Mouse (Mus musculus) fat pad, adult 2 months (tissue): ENCODE results near the gene Ttc4.
A peak's percentile ranks its signal among the peaks of the same experiment; 100 is the strongest.

ENCODE experiments used
- DNase-seq: peaks from one replicate; pipeline ENCODE4 v3.0.0-alpha.2; 2011; ENCODE audit warnings: low read depth, low spot score; ENCODE audit errors: extremely low read depth

Gene Ttc4

DNA sequence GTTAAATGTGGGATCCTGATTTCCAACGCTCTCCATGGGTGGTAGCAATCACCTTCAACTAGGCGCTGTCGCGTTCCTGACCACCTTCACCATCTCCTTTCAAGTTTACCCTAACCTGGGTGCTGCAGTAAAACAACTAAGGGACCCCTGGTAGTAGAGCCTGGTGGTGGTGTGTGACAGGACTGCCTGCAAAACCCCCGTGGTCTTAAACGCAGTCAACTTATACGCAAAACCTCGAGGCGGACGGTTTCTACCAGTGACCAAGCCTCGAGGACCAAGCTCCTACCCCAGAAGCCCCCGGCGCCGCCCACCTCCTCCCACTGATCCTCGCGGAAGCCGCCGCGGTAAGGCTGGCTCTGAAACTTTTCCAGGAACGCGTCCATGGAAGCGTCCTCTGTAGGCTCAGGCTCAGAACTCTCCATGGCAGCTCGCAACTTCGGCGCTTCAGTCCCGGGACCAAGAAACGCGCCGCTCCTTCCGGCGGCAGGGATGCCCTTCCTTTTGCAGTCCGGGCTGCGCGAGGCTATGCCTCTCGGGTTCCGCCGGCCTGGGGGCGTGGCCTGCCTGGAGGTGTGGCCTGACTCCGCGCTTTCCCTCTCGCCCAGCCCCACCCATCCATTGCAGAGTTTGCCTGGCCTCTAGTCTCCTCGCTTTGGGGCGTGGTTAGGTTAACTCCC lies at the start of gene Ttc4:
Gene Ttc4, minus strand, starts transcription at position 503 of the 677 bp plus-strand sequence.
- DNase-seq, result peak; percentile 21

DNA sequence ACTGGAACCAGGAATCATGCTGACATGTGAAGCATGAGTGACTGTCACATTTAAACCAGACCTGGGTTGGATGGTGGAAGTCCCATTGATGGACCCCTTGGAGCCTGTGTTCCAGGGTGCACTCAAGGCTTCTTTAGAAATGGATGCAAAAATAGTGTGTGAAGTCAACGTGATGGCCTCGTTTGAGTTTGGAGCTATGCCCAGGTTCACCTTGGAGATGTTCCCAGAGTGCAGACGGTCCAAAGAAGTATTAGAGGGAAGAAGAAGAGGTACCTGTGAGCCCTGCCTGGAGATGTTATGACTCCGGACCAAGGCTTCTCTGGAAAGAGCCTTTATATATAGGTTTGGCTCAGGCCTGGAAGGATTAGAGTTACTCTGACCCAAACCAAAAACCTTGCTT lies 41.9 kb upstream of the Ttc4 start:
- no peak for DNase-seq

DNA sequence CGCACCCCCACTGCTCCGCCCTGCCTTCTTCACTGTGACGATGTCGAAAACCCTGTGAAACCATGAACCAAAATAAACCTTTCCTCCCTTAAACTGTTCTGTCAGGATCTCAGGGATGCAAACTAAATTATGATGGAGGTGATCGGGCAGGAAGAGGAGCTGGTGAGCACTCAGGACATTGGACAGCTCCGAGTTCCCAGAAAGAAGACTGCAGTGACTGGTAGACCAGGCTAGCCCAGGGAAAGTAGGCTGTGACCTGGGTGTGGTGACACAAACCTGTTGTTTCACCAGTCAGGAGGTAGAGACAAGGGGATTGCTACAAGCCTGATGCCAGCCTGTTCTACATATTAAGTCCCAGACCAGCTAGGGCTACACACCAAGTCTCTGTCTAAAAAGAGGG lies 34.9 kb upstream of the Ttc4 start:
- no peak for DNase-seq

DNA sequence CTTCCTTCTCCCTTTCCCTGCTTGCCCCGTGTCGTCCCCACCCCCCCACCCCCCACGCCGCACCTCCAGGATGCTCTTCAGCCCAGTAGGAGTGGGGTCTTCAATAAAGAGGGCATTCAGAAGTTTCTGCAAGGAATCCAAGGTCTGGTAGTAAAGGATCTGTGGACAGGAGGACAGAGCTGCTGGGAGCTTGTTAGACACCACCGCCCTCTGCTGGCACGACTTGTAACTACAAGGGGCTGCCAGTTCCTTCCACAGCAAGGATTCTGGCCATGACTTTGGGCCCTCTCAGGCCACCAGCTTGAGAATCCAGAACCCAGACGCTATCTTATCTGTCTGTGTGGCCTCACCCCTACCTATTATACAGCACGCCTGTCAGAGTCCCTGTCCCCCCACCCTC lies 29.7 kb upstream of the Ttc4 start:
- DNase-seq, result no peak

DNA sequence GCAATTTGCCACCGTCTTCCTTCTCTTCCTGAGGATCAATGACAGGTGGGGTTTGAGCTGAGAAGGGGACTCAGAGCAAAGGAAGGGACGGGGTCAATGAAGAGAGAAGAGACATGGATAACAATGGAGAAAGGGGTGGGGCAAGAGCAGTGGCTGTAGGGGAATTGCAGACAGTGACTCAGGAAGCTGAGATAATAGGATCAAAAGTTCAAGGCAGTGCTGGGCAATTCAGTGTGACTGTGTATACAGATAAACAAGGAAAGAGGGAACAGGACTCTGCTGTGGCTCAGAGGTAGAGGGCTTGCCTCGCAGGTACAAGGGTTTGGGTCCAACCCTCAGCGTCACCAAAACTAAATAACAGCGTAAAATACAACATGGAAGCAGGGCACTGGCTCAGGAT lies 29.2 kb upstream of the Ttc4 start:
- no peak for DNase-seq

DNA sequence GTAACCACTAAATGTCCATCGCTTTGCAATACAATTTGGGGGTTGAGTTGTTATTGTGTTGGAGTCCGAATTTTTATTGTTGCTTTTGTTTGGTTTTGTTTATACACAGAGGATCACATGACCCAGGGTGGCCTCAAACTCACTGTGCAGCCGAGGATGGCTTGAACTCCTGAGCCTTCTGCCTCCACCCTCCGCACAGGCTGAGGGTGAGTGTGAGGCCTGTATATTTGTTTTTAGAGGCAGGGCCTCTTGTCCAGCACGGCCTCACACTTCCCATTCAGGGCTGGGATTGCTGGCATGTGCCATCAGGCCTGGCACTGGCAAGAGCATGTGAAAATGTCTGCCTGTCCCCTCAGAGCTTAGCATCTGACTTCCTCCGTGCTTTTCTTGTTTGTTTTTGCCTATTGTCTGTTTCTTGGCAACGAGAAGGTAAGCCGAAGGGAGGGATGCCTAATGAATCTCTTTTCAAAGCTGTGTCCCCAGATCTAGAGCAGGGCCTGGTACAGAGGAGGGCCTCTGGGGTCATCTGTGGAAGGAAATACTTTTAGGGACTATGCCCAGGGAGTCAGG lies 26.4 kb upstream of the Ttc4 start:
- DNase-seq, result no peak

DNA sequence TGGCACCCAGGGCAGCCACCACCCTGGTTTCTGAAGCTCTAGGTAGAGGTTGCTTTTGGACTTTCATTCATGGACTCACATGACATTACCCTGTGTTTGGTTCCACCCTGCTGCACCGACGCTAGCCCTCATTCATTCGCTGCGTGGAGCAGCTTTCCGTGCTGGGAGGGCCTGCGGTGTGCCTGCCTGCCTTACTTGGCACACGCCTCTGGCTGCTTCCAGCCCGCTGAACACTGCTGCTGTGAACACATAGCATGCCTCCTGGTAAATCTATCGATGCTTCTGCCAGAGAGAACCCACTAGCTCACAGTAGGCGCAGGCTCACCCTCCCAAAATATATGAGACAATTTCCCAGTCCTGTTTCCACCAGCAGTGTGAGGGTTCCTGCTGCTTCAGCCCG lies 25.7 kb upstream of the Ttc4 start:
- no peak for DNase-seq

DNA sequence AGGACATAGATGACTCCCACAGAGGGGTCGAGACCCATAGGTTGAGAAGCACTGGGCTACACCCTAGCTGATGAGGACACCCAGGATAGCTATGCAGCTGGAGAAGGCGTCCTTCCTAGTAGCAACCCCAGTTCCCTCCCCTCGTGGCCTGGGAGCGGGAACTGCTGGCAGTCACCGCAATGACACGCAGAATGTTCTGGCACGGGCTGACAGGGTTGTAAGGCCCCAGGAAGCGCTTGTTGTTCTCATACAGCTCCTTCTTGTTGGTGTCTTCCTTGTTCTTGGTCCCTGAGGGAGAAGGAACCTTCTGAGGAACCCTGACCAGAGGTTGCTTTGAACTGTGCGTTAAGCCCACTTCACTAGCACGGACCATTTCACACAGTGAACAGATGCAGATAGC lies 25.2 kb upstream of the Ttc4 start:
- no peak for DNase-seq

DNA sequence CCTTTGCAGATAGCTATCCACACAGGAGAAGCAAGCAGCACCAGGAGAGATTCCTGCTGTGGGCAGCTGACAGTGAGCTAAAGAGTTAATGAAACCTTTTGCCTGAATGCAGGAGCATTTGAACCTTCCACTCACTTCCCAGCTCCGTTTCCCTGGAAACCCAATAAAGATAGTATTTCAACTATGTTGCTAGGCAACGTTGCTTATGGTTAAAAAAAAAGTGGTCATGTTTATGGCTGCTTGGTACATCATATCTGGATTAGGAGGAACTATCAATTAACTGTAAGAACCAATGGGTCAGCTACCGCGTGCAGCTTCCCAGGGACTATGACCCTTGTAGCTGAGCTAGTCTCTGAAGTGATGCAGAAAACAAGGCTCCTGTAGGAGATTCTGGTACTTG lies 22.1 kb upstream of the Ttc4 start:
- no peak for DNase-seq

DNA sequence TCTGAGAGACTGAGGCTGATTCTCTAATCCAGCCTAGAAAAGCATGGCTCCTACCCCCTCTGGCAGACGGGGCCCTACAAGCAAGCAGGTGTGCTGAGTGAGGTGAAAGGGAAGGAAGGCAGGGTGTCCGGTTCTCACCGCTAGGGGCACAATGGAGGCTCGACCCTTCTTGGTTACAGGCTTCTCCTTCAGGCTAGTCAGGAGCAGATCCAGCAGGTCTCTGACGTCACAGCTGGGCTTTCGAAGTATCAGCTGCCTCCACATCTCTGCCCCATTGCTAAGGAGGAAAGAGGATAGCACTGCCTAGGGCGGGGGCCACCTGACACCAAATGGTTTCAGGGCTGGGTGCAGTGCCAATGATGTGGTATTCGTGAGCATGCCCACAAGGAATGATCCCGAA lies 21.2 kb upstream of the Ttc4 start:
- DNase-seq, result no peak

DNA sequence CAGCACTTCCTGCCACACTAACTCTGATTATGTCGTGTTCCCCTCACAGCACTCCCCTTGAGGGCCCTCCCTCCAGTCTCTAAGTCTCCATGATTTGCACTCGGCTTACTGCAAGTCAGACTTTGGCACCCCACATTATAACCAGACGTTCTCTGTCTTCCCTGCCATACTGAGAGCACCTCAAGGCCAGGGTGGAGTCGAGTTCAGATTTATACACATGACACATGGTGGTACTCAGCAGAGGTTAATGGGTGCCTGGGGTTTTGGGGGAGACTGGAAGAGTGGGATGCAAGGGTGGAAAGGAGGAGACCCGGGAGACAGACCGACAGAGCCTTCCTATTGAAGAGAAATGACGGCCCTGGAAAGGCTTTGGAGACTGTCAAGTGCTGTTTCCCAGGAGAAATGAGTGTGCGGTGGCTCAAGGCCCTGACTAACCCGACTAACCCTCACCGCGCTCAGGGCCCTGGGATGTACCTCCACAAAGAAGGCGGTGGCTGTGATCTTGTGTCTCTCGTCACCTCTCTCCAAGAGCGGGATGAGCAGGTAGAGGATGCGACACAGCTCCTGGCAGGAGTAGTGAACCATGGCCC lies 15.2 kb upstream of the Ttc4 start:
- DNase-seq, result no peak

DNA sequence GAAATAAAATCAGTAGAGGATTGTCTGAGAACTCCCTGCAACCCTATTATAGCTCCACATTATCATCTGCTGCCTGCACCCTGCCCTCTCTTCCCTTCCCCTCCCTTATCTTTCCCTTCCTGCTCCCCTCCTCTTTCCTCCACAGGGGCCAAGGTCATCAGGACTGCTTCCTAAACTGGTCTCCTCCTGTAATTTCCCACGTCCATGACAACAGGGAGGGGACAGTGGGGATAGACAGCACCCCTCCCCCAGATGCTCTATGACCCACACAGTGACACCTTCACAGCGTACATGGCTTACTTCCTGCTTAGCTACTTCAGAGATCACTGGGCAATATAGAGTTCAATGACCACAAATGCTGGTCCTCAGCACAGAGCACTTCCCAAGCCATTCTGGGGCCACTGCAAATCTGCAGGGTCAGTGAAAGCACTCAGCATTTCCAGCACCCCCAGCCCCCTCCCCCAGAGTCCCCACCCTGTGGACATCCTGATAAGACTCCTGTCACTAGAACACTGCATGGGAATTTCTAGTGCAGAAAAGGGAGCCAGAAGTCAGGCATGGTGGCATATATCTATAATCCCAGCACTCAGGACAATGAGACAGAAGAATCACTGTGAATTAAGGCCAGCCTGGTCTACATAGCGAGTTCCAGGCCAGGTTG lies 10.0 kb upstream of the Ttc4 start:
- DNase-seq, result no peak

DNA sequence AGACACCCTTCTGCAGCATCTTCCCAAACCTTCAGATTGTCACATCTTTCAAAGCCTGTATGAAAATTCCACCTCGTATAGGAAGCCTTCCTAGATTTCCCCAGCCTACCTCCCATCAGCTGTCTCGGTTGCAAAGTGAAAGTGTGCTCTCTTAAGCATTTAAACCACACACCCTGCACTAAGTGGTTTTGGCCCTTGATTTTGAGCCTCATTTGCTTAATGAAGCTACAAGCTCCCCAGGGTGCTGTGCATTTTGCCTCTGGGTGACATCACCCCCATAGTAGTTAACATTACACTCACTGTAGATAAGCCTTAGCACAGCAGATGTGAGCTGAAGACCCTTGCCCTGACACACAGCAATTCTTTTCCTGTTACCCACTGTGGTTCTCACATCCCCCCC lies 2.2 kb upstream of the Ttc4 start:
- DNase-seq, result no peak

DNA sequence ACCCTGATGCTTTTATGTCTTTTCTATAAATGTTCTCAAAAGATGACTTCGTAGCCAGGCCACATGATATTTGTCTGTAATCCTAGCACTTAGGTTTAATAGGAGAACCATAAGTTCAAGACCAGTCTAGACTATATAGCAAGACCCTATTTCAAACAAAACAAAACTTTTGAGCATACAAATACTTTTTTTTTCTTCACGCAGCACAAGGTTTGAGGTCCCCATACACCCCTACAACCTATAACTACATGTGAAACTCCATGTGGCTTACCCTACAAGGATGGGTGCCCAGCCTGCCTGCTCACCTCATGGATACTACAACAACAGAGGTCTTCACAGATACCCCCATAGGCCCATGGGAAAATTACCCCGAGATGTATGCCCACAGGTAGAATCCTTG lies 408 bp upstream of the Ttc4 start:
- DNase-seq, result no peak

DNA sequence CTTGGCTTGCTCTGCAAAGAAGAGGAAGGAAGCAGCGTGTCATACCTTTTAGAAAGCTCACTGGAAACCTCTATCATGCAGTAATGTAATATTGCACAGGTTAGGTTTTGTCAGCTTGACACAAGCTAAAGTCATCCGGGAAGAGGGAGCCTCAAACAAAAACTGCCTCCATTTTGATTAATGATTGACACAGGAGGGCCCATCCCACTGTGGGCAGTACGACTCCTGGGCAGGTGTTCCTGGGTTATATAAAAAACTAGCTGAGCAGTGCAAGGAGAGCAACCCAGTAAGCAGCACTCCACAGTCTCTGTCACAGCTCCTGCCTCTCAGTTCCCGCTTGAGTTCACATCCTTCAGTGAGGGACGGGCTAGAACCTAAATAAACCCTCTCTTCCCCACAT lies 2.0 kb downstream of the Ttc4 start:
- no peak for DNase-seq

DNA sequence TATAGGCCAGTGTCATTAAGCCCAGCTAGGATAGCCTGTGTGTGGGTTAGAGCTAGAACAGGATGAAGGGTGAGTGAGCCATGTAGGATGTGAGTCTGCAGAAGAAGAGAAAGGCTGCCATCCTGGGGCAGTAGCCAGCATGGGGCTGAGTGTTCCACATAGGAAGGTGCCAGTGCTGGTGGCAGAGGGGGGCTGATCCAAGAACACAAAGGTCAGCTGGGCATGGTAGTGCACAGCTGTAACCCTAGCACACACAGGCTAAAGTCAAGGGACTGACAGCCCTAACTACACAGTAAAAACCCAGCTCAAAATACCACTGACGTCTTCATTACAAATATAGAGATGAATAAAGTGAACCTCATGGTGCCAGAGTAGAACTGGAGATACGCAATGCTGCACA lies 12.2 kb downstream of the Ttc4 start:
- DNase-seq, result no peak

DNA sequence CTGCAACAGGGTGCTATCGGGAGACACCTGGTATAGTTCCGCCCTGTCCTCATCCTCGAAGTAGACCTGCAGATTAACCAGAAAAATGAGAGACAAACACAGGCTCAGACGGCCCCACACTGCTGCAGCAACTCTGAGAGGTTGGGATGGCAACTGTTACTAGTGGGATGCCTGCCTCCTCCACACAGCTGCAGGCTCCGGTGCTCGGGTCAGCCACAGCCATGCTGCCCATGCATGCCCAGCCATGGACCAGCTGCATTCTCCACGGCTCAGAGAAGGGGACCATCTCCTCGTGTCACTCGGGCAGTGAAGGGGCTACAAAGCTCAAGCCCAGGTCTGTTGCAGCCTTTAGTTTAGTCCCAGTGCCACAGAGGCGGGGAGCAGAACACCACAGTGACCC lies 13.1 kb downstream of the Ttc4 start:
- no peak for DNase-seq

DNA sequence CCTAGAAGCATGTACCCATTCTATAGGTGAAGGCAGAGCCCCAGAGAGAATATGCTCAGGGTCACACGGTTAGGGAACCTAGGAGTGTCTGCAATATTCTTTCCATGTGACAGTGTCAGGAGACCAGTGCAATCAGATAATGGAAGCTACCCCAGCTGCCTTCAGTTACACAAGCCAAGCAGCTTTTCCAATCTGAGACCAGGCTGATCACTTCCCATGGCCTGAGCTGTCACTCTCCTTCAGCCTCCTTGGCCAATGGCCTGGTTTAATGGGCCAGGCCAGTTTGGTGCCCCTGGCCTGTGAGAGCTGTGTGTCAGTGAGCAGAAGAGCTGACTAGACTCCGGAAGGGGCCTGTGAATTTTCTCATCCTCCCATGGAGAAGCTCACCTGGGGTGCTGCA lies 13.5 kb downstream of the Ttc4 start:
- no peak for DNase-seq

DNA sequence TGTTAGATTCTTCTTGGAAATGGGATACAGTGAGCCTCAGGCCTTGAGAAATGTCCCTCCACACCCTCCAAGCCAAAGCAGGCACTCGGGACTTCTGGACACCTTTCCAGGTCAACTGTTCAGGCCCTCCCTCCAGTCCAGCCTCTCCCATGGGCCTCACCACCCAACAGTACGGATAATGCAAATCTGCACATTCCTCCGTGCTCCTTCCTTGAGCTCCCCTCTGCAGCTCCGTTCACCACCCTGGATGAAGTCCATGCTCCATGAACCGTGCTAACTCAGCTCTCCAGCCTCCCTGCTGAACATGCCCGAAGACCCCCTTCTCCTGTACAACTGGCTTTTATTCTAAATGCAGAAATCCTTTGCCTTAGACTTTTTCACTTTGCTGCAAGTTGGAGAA lies 14.0 kb downstream of the Ttc4 start:
- DNase-seq, result no peak

DNA sequence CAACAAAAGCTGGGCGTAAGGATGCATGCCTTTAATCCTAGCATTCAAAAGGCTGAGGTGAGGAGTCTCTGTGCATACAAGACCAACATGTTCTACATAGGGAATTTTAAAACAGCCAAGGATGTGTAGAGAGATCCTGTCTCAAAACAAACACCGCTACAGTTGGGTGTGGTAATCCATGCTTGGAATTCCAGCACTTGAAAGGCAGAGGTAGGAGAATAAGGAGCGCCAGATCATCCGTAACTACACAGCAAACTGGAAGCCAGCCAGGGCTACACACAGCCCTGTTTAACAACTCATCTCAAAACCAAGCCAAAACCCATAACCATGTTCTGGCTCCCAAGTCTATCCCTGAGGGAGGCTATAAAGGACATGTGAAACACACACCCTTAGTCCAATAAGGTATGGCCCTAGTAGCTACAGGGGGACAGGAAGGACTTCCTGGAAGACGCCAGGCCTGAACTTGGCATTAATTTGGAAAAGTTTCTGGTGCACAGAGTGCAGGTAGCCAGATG lies 14.7 kb downstream of the Ttc4 start:
- peak; percentile 74 for DNase-seq

DNA sequence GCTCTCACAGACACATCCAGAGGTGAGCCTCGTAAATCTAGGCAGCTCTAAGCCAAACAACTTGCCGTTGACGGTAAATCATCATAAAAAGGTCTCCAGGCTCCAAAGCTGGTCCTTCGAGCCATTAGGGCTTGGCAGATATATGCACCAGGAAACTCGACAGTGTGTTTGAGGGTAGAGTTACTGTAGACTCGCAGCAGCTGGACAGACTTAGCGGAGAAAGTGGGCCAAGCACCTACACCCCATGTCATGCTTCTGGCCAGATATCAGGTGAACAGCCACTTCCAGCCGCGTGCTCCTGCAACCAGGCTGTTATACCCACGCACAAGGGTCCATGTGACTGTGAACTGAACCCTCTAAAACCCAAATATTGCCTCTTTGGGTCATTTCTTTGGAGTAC lies 23.1 kb downstream of the Ttc4 start:
- DNase-seq, result no peak

DNA sequence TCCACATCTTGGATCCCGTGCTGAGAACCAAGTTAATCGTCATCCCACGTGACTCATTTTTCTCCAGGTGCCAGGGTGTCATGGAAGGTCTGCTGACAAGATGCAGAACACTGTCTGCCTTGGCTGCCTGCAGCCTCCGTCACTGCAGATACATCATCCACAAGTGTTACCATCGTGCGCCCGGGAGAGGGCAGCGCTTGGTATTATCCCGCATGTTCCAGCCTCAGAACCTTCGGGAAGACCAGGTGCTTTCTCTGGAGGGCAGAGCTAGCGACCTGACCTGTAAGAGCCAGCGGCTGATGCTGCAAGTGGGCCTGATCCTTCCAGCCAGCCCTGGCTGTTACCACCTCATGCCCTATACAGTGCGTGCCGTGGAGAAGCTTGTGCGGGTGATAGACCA lies 25.7 kb downstream of the Ttc4 start:
- no peak for DNase-seq
